Mouse (Mus musculus) liver, adult 2 months (tissue): ENCODE data around the gene Fnip1.

ENCODE experiments used
- CTCF ChIP-seq: fragments of 200-500 bp; IDR thresholded peaks from 2 replicates; pipeline ENCODE4 v1.5.1; 2011; ENCODE audit warnings: low read depth, low read length, control low read depth
- POLR2A ChIP-seq: fragments of 200-500 bp; IDR thresholded peaks from 2 replicates; pipeline ENCODE4 v1.6.1; 2011; ENCODE audit warnings: low read length, control low read depth; ENCODE audit not compliant: insufficient read depth; ENCODE audit errors: extremely low read depth

DNA sequence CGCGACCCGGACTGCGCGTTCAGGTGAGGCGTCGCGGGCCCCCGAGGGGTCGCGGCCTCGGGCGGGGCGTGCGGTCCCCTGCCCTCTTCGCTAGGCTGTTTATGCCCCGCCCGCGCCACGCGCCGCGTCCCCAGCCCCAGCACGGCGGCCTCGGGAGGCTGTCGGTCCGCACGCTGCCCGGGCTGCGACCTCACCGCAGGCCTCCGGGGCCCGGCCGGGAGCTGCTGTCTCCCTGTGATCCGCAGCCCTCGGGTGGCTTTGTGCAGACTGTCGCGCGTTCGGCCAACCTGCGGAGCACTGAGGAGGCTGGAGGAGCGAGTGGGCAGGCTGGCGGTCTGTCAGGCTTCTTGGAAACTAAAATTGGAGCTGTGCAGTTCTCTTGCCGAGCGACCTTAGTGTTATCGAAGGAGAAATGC is 375 bp downstream of the Fnip1 start:
- TF ChIP-seq POLR2A (no peak), CTCF (no peak)
